Comparison of ENCODE assay signal across 9 mouse cellular contexts in genomic region chr4:136876971-136877370, GRCm38 (mm10). TPM values are rescaled to one million over a fixed set of nuclear protein-coding genes. Genes with fewer than 3 reads are reported as not detected.
A peak's percentile ranks its signal among the peaks of the same experiment; 100 is the strongest.
DNase-seq lines count a peak whose midpoint lies in the region; ATAC-seq and TF ChIP-seq lines count a peak whose summit lies in the region.
"Had no signal": no experiment of that assay in that cellular context is flagged by ENCODE, and none has a peak within 500 bp of the region (broad histone marks: within the 10 kb centered on the region; RNA-seq: fewer than 3 reads in every experiment).

No protein-coding gene starts in this region.

- no peak for TF ChIP-seq EP300 in stomach, postnatal 0 days (optimal IDR thresholded peaks at IDR 0.05)

- no peak for ATAC-seq in liver, embryonic 12.5 days
- peak; percentile 67 for ATAC-seq in intestine, embryonic 15.5 days
- peak; percentile 42; the same call in 1 of the 2 replicates for ATAC-seq in megakaryocyte progenitor cell, adult 5-6 weeks (replicated peaks; ENCODE audit: poor library complexity)
- ATAC-seq in stomach, postnatal 0 days (ENCODE audit: low FRiP score, low TSS enrichment): 0 out of 2 replicates have a peak, but pooled peaks have one; percentile 38

- DNase-seq in liver (peak; percentile 38), adipocyte (ENCODE audit: low spot score) (peak; percentile 43)
- peak; percentile 77 for DNase-seq in embryo, embryonic 11 days
- peak; percentile 78 for DNase-seq in stomach, postnatal 0 days (ENCODE audit: low spot score)
- DNase-seq in gastrocnemius, adult 8-10 months (ENCODE audit: low spot score in 2 of 2): no peak

- no peak overlapping the region for H3K9ac ChIP-seq in liver, embryonic 12.5 days
- no peak overlapping the region for H3K9ac ChIP-seq in intestine, embryonic 15.5 days
- no peak overlapping the region for H3K9ac ChIP-seq in stomach, postnatal 0 days (ENCODE audit: low read length)
- H3K9ac ChIP-seq: embryonic facial prominence, embryonic 15.5 days had no signal

- TF ChIP-seq CTCF in stomach, postnatal 0 days (IDR thresholded peaks at IDR 0.05; ENCODE audit: low read depth): peak; percentile 86

- WGBS in liver, embryonic 12.5 days (ENCODE audit: insufficient replicate concordance): 25% methylated on average over 7 of the region's 7 CpGs
- WGBS in intestine, embryonic 15.5 days: 23% methylated on average over 7 of the region's 7 CpGs
- WGBS in stomach, postnatal 0 days: 14% methylated on average over 7 of the region's 7 CpGs

- no peaks in the 10 kb centered on the region for H3K36me3 ChIP-seq in liver, embryonic 12.5 days
- no peaks in the 10 kb centered on the region for H3K36me3 ChIP-seq in intestine, embryonic 15.5 days
- H3K36me3 ChIP-seq in stomach, postnatal 0 days (ENCODE audit: control insufficient read depth, insufficient read depth, low read length): no peaks in the 10 kb centered on the region
- H3K36me3 ChIP-seq: embryonic facial prominence, embryonic 15.5 days had no signal

- H3K4me3 ChIP-seq in liver, embryonic 12.5 days: no peak overlapping the region
- no peak overlapping the region for H3K4me3 ChIP-seq in intestine, embryonic 15.5 days (replicated peaks)
- H3K4me3 ChIP-seq in stomach, postnatal 0 days (ENCODE audit: low read depth, low read length): no peak overlapping the region
- H3K4me3 ChIP-seq: embryonic facial prominence, embryonic 15.5 days had no signal

- no peaks in the 10 kb centered on the region for H3K4me1 ChIP-seq in liver, embryonic 12.5 days
- H3K4me1 ChIP-seq in intestine, embryonic 15.5 days (replicated peaks): no peaks in the 10 kb centered on the region
- H3K4me1 ChIP-seq in stomach, postnatal 0 days (replicated peaks; ENCODE audit: control insufficient read depth, insufficient read depth): no peaks in the 10 kb centered on the region

- no peaks in the 10 kb centered on the region for H3K9me3 ChIP-seq in liver, embryonic 12.5 days (replicated peaks)
- no peaks in the 10 kb centered on the region for H3K9me3 ChIP-seq in intestine, embryonic 15.5 days
- H3K9me3 ChIP-seq in stomach, postnatal 0 days (ENCODE audit: control insufficient read depth, low read length): no peaks in the 10 kb centered on the region
- H3K9me3 ChIP-seq: embryonic facial prominence, embryonic 15.5 days had no signal

- H3K27me3 ChIP-seq in liver, embryonic 12.5 days (replicated peaks): peaks cover 4% of the 10 kb centered on the region; the same call in 1 of the 2 replicates
- H3K27me3 ChIP-seq in intestine, embryonic 15.5 days (replicated peaks): no peaks in the 10 kb centered on the region
- H3K27me3 ChIP-seq in stomach, postnatal 0 days (ENCODE audit: control insufficient read depth, insufficient read depth, low read length): no peaks in the 10 kb centered on the region
- H3K27me3 ChIP-seq: embryonic facial prominence, embryonic 15.5 days had no signal

- no peak overlapping the region for H3K27ac ChIP-seq in liver, embryonic 12.5 days
- no peak overlapping the region for H3K27ac ChIP-seq in intestine, embryonic 15.5 days
- H3K27ac ChIP-seq in stomach, postnatal 0 days (replicated peaks): no peak overlapping the region
- H3K27ac ChIP-seq: embryonic facial prominence, embryonic 15.5 days had no signal

- H3K4me2 ChIP-seq in liver, embryonic 12.5 days: no peak overlapping the region
- H3K4me2 ChIP-seq in intestine, embryonic 15.5 days (replicated peaks): no peak overlapping the region
- no peak overlapping the region for H3K4me2 ChIP-seq in stomach, postnatal 0 days (replicated peaks; ENCODE audit: low read depth)
- H3K4me2 ChIP-seq: embryonic facial prominence, embryonic 15.5 days had no signal

RNA-seq across cellular contexts. Expression of gene C1qb, which starts 9.0 kb away (rescaled TPM):
- 53.1 and 54.6 TPM in 2 replicates for polyA plus RNA-seq in liver, embryonic 12.5 days (2016; fragmentation: Nextera tagmentation; extraction: Ambion mirVana)
- polyA plus RNA-seq in intestine, embryonic 15.5 days (2015; fragmentation: Nextera tagmentation; extraction: Ambion mirVana): 67.2 and 68.8 TPM in 2 replicates
- total RNA-seq in megakaryocyte progenitor cell, adult 5-6 weeks (2015): 0.79 TPM in 1 of 2 replicates, not detected in the other
- 0.08 TPM in 1 of 2 replicates, not detected in the other for total RNA-seq in megakaryocyte progenitor cell, adult 5-6 weeks (2017)
- polyA plus RNA-seq in stomach, postnatal 0 days (2015; fragmentation: Nextera tagmentation; extraction: Ambion mirVana): 79.6 and 80.6 TPM in 2 replicates
- 10 to 100 TPM in 1 of 4 experiments, 1 to 10 TPM in 3; 3.3 to 11.0 (median 7.2) TPM for total RNA-seq in gastrocnemius, adult 8-10 months (2022)

RNA-seq across cellular contexts. Expression of gene C1qc, which starts 15.9 kb away (rescaled TPM):
- polyA plus RNA-seq in liver, embryonic 12.5 days (2016; fragmentation: Nextera tagmentation; extraction: Ambion mirVana): 32.7 and 33.5 TPM in 2 replicates
- polyA plus RNA-seq in intestine, embryonic 15.5 days (2015; fragmentation: Nextera tagmentation; extraction: Ambion mirVana): 33.3 and 36.3 TPM in 2 replicates
- total RNA-seq in megakaryocyte progenitor cell, adult 5-6 weeks (2015): 0.37 and 0.54 TPM in 2 replicates
- total RNA-seq in megakaryocyte progenitor cell, adult 5-6 weeks (2017): 2.2 TPM in 1 of 2 replicates, not detected in the other
- 48.6 and 49.4 TPM in 2 replicates for polyA plus RNA-seq in stomach, postnatal 0 days (2015; fragmentation: Nextera tagmentation; extraction: Ambion mirVana)
- 1 to 10 TPM; 2.2 to 8.2 (median 5.5) TPM for total RNA-seq in gastrocnemius, adult 8-10 months (2022)

RNA-seq across cellular contexts. Expression of gene C1qa, which starts 21.6 kb away (rescaled TPM):
- 24.8 and 26.2 TPM in 2 replicates for polyA plus RNA-seq in liver, embryonic 12.5 days (2016; fragmentation: Nextera tagmentation; extraction: Ambion mirVana)
- 50.0 and 58.6 TPM in 2 replicates for polyA plus RNA-seq in intestine, embryonic 15.5 days (2015; fragmentation: Nextera tagmentation; extraction: Ambion mirVana)
- 0.22 and 0.57 TPM in 2 replicates for total RNA-seq in megakaryocyte progenitor cell, adult 5-6 weeks (2015)
- total RNA-seq in megakaryocyte progenitor cell, adult 5-6 weeks (2017): 1.2 TPM in 1 of 2 replicates, not detected in the other
- 49.7 and 53.0 TPM in 2 replicates for polyA plus RNA-seq in stomach, postnatal 0 days (2015; fragmentation: Nextera tagmentation; extraction: Ambion mirVana)
- total RNA-seq in gastrocnemius, adult 8-10 months (2022): 10 to 100 TPM in 1 of 4 experiments, 1 to 10 TPM in 3; 2.6 to 11.5 (median 6.7) TPM

RNA-seq across cellular contexts. Expression of gene Ephb2, which starts 41.2 kb away (rescaled TPM):
- polyA plus RNA-seq in liver, embryonic 12.5 days (2016; fragmentation: Nextera tagmentation; extraction: Ambion mirVana): 1.4 and 1.7 TPM in 2 replicates
- 8.2 and 8.9 TPM in 2 replicates for polyA plus RNA-seq in intestine, embryonic 15.5 days (2015; fragmentation: Nextera tagmentation; extraction: Ambion mirVana)
- total RNA-seq in megakaryocyte progenitor cell, adult 5-6 weeks (2015): 0.44 and 1.2 TPM in 2 replicates
- 1.0 and 3.0 TPM in 2 replicates for total RNA-seq in megakaryocyte progenitor cell, adult 5-6 weeks (2017)
- polyA plus RNA-seq in stomach, postnatal 0 days (2015; fragmentation: Nextera tagmentation; extraction: Ambion mirVana): 2.3 and 2.5 TPM in 2 replicates
- total RNA-seq in gastrocnemius, adult 8-10 months (2022): under 1 TPM in 3 of 4 experiments, not detected in 1; 0.24 to 0.75 (median 0.56) TPM

Comparison
In these comparisons a context has a peak if more than half of its experiments do, and no peak if none do; other contexts are left out.
1. DNase-seq: peak in liver (single experiment), adipocyte (single experiment), embryo, embryonic 11 days (single experiment) and stomach, postnatal 0 days (single experiment); none in gastrocnemius, adult 8-10 months (0 of 2).